In the genomic region with DNA sequence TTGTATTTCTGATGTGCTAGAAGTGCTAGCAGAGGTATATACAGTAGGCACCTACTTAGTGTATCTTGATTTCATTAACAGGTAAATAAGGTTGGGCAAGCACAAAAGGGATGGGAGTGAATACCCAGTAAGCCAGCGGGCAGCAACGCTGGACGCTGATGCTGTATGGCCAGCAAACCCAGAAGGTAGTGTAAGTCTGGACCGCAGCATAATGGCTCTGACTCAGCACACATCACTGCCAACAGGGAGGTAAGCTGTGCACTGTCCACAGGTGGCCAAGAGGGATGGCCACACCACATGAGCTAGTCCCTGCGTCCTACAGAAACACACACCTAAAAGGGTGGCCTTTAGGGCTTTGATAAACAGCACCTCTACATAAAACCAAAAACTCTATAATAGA, we compare ENCODE assay signal across 19 mouse cellular contexts.
"Had no signal": no experiment of that assay in that cellular context is flagged by ENCODE, and none has a peak within 500 bp of the region (broad histone marks: within the 10 kb centered on the region; RNA-seq: fewer than 3 reads in every experiment).

No protein-coding gene starts in this region.

- DNase-seq: lung, adult 18-20 months; lung, postnatal 14 days; lung, postnatal 36 days; retina, postnatal 1 day; right cerebral cortex, adult 18-20 months; right cerebral cortex, postnatal 25 days; right cerebral cortex, postnatal 4 days; spleen, adult 18-20 months; thymus, adult 2 months; thymus, postnatal 25 days; thymus, postnatal 4 days had no signal

- H3K4me3 ChIP-seq: lung, embryonic 15.5 days; megakaryocyte, embryonic 14.5 days; midbrain, embryonic 13.5 days; midbrain, embryonic 15.5 days; neural tube, embryonic 13.5 days; neural tube, embryonic 15.5 days had no signal

- H3K4me1 ChIP-seq: megakaryocyte, embryonic 14.5 days; midbrain, embryonic 13.5 days; midbrain, embryonic 15.5 days; neural tube, embryonic 15.5 days had no signal

- H3K27ac ChIP-seq: liver, embryonic 14.5 days; midbrain, embryonic 13.5 days; midbrain, embryonic 15.5 days; neural tube, embryonic 13.5 days; neural tube, embryonic 15.5 days had no signal

- H3K9me3 ChIP-seq: lung, embryonic 15.5 days; megakaryocyte, embryonic 14.5 days; midbrain, embryonic 13.5 days; midbrain, embryonic 15.5 days; neural tube, embryonic 13.5 days; neural tube, embryonic 15.5 days had no signal

- ATAC-seq: midbrain, embryonic 13.5 days; midbrain, embryonic 15.5 days had no signal

- H3K9ac ChIP-seq: liver, embryonic 14.5 days; lung, embryonic 15.5 days; midbrain, embryonic 13.5 days; midbrain, embryonic 15.5 days; neural tube, embryonic 13.5 days; neural tube, embryonic 15.5 days had no signal

- H3K27me3 ChIP-seq: lung, embryonic 15.5 days; megakaryocyte, embryonic 14.5 days; midbrain, embryonic 13.5 days; midbrain, embryonic 15.5 days; neural tube, embryonic 13.5 days; neural tube, embryonic 15.5 days had no signal

- H3K4me2 ChIP-seq: lung, embryonic 15.5 days; midbrain, embryonic 11.5 days; midbrain, embryonic 13.5 days; midbrain, embryonic 15.5 days; neural tube, embryonic 13.5 days; neural tube, embryonic 15.5 days had no signal
